14 mouse cellular contexts compared by ENCODE assay signal in the genomic region with DNA sequence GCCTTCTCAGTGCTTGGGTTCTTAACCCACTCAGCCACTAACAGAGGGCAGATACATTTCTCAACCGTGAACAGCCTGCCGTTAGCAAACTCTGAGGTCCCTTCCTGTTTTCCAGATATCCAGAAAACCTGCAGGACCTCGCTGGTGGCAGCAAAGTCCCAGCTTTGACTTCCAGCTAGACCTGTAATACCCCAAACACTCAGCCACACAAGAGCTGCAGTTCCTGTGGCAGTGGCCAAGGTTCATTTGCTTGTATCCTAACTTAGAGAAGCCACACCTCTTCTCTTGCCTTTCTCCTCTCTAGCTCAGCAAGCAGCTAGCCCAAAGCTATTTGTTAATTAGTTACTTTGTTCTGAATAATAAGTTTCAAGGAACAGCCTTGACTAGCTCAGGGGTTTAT. TPM values are rescaled to one million over a fixed set of nuclear protein-coding genes. Genes with fewer than 3 reads are reported as not detected.
DNase-seq lines count a peak whose midpoint lies in the region; ATAC-seq and TF ChIP-seq lines count a peak whose summit lies in the region.
"Had no signal": no experiment of that assay in that cellular context is flagged by ENCODE, and none has a peak within 500 bp of the region (broad histone marks: within the 10 kb centered on the region; RNA-seq: fewer than 3 reads in every experiment).

No protein-coding gene starts in this region.

- no peaks in the 10 kb centered on the region for H3K9me3 ChIP-seq in heart, embryonic 13.5 days
- no peaks in the 10 kb centered on the region for H3K9me3 ChIP-seq in stomach, embryonic 16.5 days (replicated peaks; ENCODE audit: control insufficient read depth, low read length)
- H3K9me3 ChIP-seq: midbrain, embryonic 13.5 days; neural tube, embryonic 15.5 days had no signal

- DNase-seq in heart, adult 9 months (ENCODE audit: low spot score in 2 of 2) = no peak
- peak; percentile 86 for DNase-seq in kidney, adult 11 months
- DNase-seq in kidney, postnatal 4 days = peak; percentile 33 to 55
- no peak for DNase-seq in lung, adult 2 months
- DNase-seq in layer of hippocampus, postnatal 36 days = no peak
- DNase-seq in embryo, embryonic 10 days (ENCODE audit: low spot score) = no peak
- DNase-seq: adrenal gland, postnatal 14 days; cerebellum, adult 11-12 months; embryo, embryonic 11 days had no signal

- peaks cover 58% of the 10 kb centered on the region for H3K4me1 ChIP-seq in heart, embryonic 13.5 days
- H3K4me1 ChIP-seq in stomach, embryonic 16.5 days (ENCODE audit: control insufficient read depth, insufficient read depth, low read length) = peaks cover 15% of the 10 kb centered on the region; the same call in 1 of the 2 replicates
- H3K4me1 ChIP-seq in lung, adult 2 months (ENCODE audit: control insufficient read depth, insufficient read depth, low read length) = peaks cover 13% of the 10 kb centered on the region
- H3K4me1 ChIP-seq: midbrain, embryonic 13.5 days had no signal

- H3K4me3 ChIP-seq in heart, embryonic 13.5 days = no peak overlapping the region
- no peak overlapping the region for H3K4me3 ChIP-seq in stomach, embryonic 16.5 days (replicated peaks; ENCODE audit: low read length)
- no peak overlapping the region for H3K4me3 ChIP-seq in lung, adult 2 months (replicated peaks; ENCODE audit: extremely low read depth, low read depth, low read length)
- H3K4me3 ChIP-seq: midbrain, embryonic 13.5 days; neural tube, embryonic 15.5 days had no signal

- no peak for TF ChIP-seq POLR2A in lung, adult 2 months (IDR thresholded peaks at IDR 0.05; ENCODE audit: borderline replicate concordance, extremely low read depth, low read depth, low read length)

- 0 out of 2 replicates have a peak overlapping the region, but pooled peaks have one; percentile 14 for H3K4me2 ChIP-seq in heart, embryonic 13.5 days
- no peak overlapping the region for H3K4me2 ChIP-seq in stomach, embryonic 16.5 days (ENCODE audit: low read depth, low read length)
- H3K4me2 ChIP-seq: hindbrain, embryonic 14.5 days; midbrain, embryonic 13.5 days; neural tube, embryonic 15.5 days had no signal

- no peak overlapping the region for H3K9ac ChIP-seq in heart, embryonic 13.5 days
- no peak overlapping the region for H3K9ac ChIP-seq in stomach, embryonic 16.5 days (ENCODE audit: low read length)
- H3K9ac ChIP-seq: hindbrain, embryonic 14.5 days; midbrain, embryonic 13.5 days; neural tube, embryonic 15.5 days had no signal

- no peaks in the 10 kb centered on the region for H3K36me3 ChIP-seq in heart, embryonic 13.5 days
- H3K36me3 ChIP-seq in stomach, embryonic 16.5 days (ENCODE audit: control insufficient read depth, insufficient read depth, low read length) = no peaks in the 10 kb centered on the region
- H3K36me3 ChIP-seq: midbrain, embryonic 13.5 days; neural tube, embryonic 15.5 days had no signal

- 22% methylated on average over 3 of the region's 3 CpGs for WGBS in heart, embryonic 13.5 days
- 39% methylated on average over 3 of the region's 3 CpGs for WGBS in stomach, embryonic 16.5 days
- 11% methylated on average over 3 of the region's 3 CpGs for WGBS in lung, adult 2 months

- ATAC-seq in heart, embryonic 13.5 days (ENCODE audit: extremely low read depth, insufficient number of reproducible peaks, low FRiP score, low TSS enrichment) = no peak
- ATAC-seq in stomach, embryonic 16.5 days (ENCODE audit: insufficient read depth, low FRiP score) = no peak
- ATAC-seq: midbrain, embryonic 13.5 days had no signal

- no peaks in the 10 kb centered on the region for H3K27me3 ChIP-seq in heart, embryonic 13.5 days (replicated peaks)
- H3K27me3 ChIP-seq in stomach, embryonic 16.5 days (ENCODE audit: control insufficient read depth, insufficient read depth, low read length) = no peaks in the 10 kb centered on the region
- H3K27me3 ChIP-seq: midbrain, embryonic 13.5 days; neural tube, embryonic 15.5 days had no signal

- no peak for TF ChIP-seq CTCF in lung, adult 2 months (IDR thresholded peaks at IDR 0.05; ENCODE audit: insufficient read depth, low read length)

- peak overlapping the region; percentile 6 for H3K27ac ChIP-seq in heart, embryonic 13.5 days (replicated peaks)
- H3K27ac ChIP-seq in stomach, embryonic 16.5 days (ENCODE audit: low read length) = peak overlapping the region; percentile 8
- H3K27ac ChIP-seq: hindbrain, embryonic 14.5 days; midbrain, embryonic 13.5 days; neural tube, embryonic 15.5 days had no signal

RNA-seq across cellular contexts. Expression of gene Gipc2, which starts 16.2 kb away (rescaled TPM):
- 3.2 and 4.6 TPM in 2 replicates for polyA plus RNA-seq in heart, embryonic 13.5 days (2015; fragmentation: Nextera tagmentation; extraction: Ambion mirVana)
- polyA plus RNA-seq in stomach, embryonic 16.5 days (2015; fragmentation: Nextera tagmentation; extraction: Ambion mirVana) = 56.1 and 59.9 TPM in 2 replicates
- polyA plus RNA-seq in lung, adult 2 months (2012; rRNA removed) = 20.1 and 36.6 TPM in 2 replicates
- 1 to 10 TPM; 1.2 to 1.8 TPM for total RNA-seq in layer of hippocampus, postnatal 36 days (2021)

Comparison
In these comparisons a context has a peak if more than half of its experiments do, and no peak if none do; other contexts are left out.
1. DNase-seq: peak in kidney, adult 11 months (single experiment) and kidney, postnatal 4 days (2 of 2); none in heart, adult 9 months (0 of 2), lung, adult 2 months (single experiment), layer of hippocampus, postnatal 36 days (0 of 2) and embryo, embryonic 10 days (single experiment).